In genomic region chr2:164704235-164704634, GRCm38 (mm10) we compare ENCODE assay signal across 35 mouse cellular contexts. TPM values are rescaled to one million over a fixed set of nuclear protein-coding genes. Genes with fewer than 3 reads are reported as not detected.
DNase-seq lines count a peak whose midpoint lies in the region; ATAC-seq and TF ChIP-seq lines count a peak whose summit lies in the region.
"Had no signal": no experiment of that assay in that cellular context is flagged by ENCODE, and none has a peak within 500 bp of the region (broad histone marks: within the 10 kb centered on the region; RNA-seq: fewer than 3 reads in every experiment).

No protein-coding gene starts in this region.

- no peak overlapping the region for H3K27ac ChIP-seq in liver, postnatal 0 days (ENCODE audit: low read depth)
- no peak overlapping the region for H3K27ac ChIP-seq in small intestine, adult 2 months (ENCODE audit: insufficient read depth, low read depth, low read length)
- no peak overlapping the region for H3K27ac ChIP-seq in midbrain, postnatal 0 days (ENCODE audit: low read depth, low read length)
- no peak overlapping the region for H3K27ac ChIP-seq in forebrain, embryonic 15.5 days (replicated peaks)
- H3K27ac ChIP-seq: embryonic facial prominence, embryonic 10.5 days; embryonic facial prominence, embryonic 13.5 days; forebrain, embryonic 10.5 days; forebrain, embryonic 13.5 days; gastrocnemius, adult 2 months; heart, adult 2 months; heart, embryonic 10.5 days; heart, embryonic 13.5 days; hindbrain, embryonic 12.5 days; hindbrain, embryonic 15.5 days had no signal

- TF ChIP-seq POLR2A in small intestine, adult 2 months (IDR thresholded peaks at IDR 0.05; ENCODE audit: low read depth, low read length), result no peak

- no peaks in the 10 kb centered on the region for H3K9me3 ChIP-seq in liver, postnatal 0 days (ENCODE audit: low read length)
- no peaks in the 10 kb centered on the region for H3K9me3 ChIP-seq in midbrain, postnatal 0 days (ENCODE audit: low read length)
- H3K9me3 ChIP-seq in forebrain, embryonic 15.5 days, result no peaks in the 10 kb centered on the region
- H3K9me3 ChIP-seq: embryonic facial prominence, embryonic 10.5 days; embryonic facial prominence, embryonic 13.5 days; forebrain, embryonic 10.5 days; forebrain, embryonic 13.5 days; heart, embryonic 10.5 days; hindbrain, embryonic 12.5 days; hindbrain, embryonic 15.5 days had no signal

- ATAC-seq in liver, postnatal 0 days, result no peak
- no peak for ATAC-seq in midbrain, postnatal 0 days (ENCODE audit: low FRiP score)
- ATAC-seq in forebrain, embryonic 15.5 days (replicated peaks), result no peak
- ATAC-seq: activated CD4-positive, CD25-positive, alpha-beta regulatory T cell, adult 4 months; forebrain, embryonic 13.5 days; forebrain, postnatal 0 days had no signal

- DNase-seq in liver, postnatal 0 days, result no peak
- DNase-seq in liver (no peak), ES-CJ7 (ENCODE audit: low read depth, low spot score) (peak; percentile 19), R1 (ENCODE audit: low read depth, low spot score) (peak; percentile 50)
- DNase-seq in midbrain, postnatal 0 days (ENCODE audit: low spot score), result no peak
- no peak for DNase-seq in spleen, postnatal 36 days (ENCODE audit: low spot score in 2 of 2)
- DNase-seq: adrenal gland, adult 8-10 months; adrenal gland, postnatal 25 days; cerebellum, adult 11-12 months; cerebellum, adult 8-10 months; cerebellum, postnatal 10 days; cerebellum, postnatal 36 days; embryo, embryonic 11 days; forebrain, postnatal 0 days; gastrocnemius, adult 2 months; gastrocnemius, postnatal 25 days; heart, adult 2 months had no signal

- H3K9ac ChIP-seq in liver, postnatal 0 days (replicated peaks), result no peak overlapping the region
- H3K9ac ChIP-seq in midbrain, postnatal 0 days (replicated peaks; ENCODE audit: low read length, poor library complexity, severe bottlenecking), result no peak overlapping the region
- H3K9ac ChIP-seq in forebrain, embryonic 15.5 days (replicated peaks), result no peak overlapping the region
- H3K9ac ChIP-seq: embryonic facial prominence, embryonic 13.5 days; forebrain, embryonic 13.5 days; forebrain, postnatal 0 days; heart, embryonic 13.5 days; hindbrain, embryonic 12.5 days; hindbrain, embryonic 15.5 days had no signal

- no peak overlapping the region for H3K4me2 ChIP-seq in liver, postnatal 0 days (ENCODE audit: low read depth, low read length)
- H3K4me2 ChIP-seq in midbrain, postnatal 0 days (ENCODE audit: low read depth, low read length, poor library complexity, severe bottlenecking), result no peak overlapping the region
- H3K4me2 ChIP-seq in forebrain, embryonic 15.5 days (replicated peaks), result no peak overlapping the region
- H3K4me2 ChIP-seq: embryonic facial prominence, embryonic 13.5 days; forebrain, embryonic 13.5 days; heart, embryonic 13.5 days; hindbrain, embryonic 12.5 days; hindbrain, embryonic 15.5 days had no signal

- H3K4me1 ChIP-seq in liver, postnatal 0 days (ENCODE audit: insufficient read depth), result no peaks in the 10 kb centered on the region
- H3K4me1 ChIP-seq in small intestine, adult 2 months (ENCODE audit: control insufficient read depth, insufficient read depth, insufficient read length, low read length), result peaks cover 10% of the 10 kb centered on the region
- H3K4me1 ChIP-seq in midbrain, postnatal 0 days (ENCODE audit: insufficient read depth, low read length), result no peaks in the 10 kb centered on the region
- H3K4me1 ChIP-seq in forebrain, embryonic 15.5 days, result no peaks in the 10 kb centered on the region
- H3K4me1 ChIP-seq: embryonic facial prominence, embryonic 10.5 days; embryonic facial prominence, embryonic 13.5 days; forebrain, embryonic 10.5 days; forebrain, embryonic 13.5 days; heart, embryonic 10.5 days; heart, embryonic 13.5 days; hindbrain, embryonic 12.5 days; hindbrain, embryonic 15.5 days had no signal

- TF ChIP-seq CTCF in liver, postnatal 0 days (IDR thresholded peaks at IDR 0.05; ENCODE audit: low read depth), result peak; percentile 23; the same call in 1 of the 2 replicates
- TF ChIP-seq CTCF in small intestine, adult 2 months (IDR thresholded peaks at IDR 0.05; ENCODE audit: extremely low read depth, insufficient read length, insufficient replicate concordance, low read depth, low read length), result peak; percentile 25; the same call in 1 of the 2 replicates
- no peak for TF ChIP-seq CTCF in midbrain, postnatal 0 days (IDR thresholded peaks at IDR 0.05)

- no peak for TF ChIP-seq EP300 in liver, postnatal 0 days (IDR thresholded peaks at IDR 0.05; ENCODE audit: low read depth)

- H3K27me3 ChIP-seq in liver, postnatal 0 days (ENCODE audit: insufficient read depth, low read length), result no peaks in the 10 kb centered on the region
- no peaks in the 10 kb centered on the region for H3K27me3 ChIP-seq in small intestine, adult 2 months (ENCODE audit: control insufficient read depth, insufficient read depth, low read length)
- H3K27me3 ChIP-seq in midbrain, postnatal 0 days (ENCODE audit: insufficient read depth, low read length), result no peaks in the 10 kb centered on the region
- no peaks in the 10 kb centered on the region for H3K27me3 ChIP-seq in forebrain, embryonic 15.5 days
- H3K27me3 ChIP-seq: embryonic facial prominence, embryonic 13.5 days; forebrain, embryonic 13.5 days; hindbrain, embryonic 12.5 days; hindbrain, embryonic 15.5 days had no signal

- 69% methylated on average over 5 of the region's 5 CpGs for WGBS in liver, postnatal 0 days (ENCODE audit: insufficient replicate concordance)
- WGBS in small intestine, adult 2 months, result 88% methylated on average over 5 of the region's 5 CpGs
- 81% methylated on average over 5 of the region's 5 CpGs for WGBS in midbrain, postnatal 0 days
- 79% methylated on average over 5 of the region's 5 CpGs for WGBS in forebrain, embryonic 15.5 days

- no peak overlapping the region for H3K4me3 ChIP-seq in liver, postnatal 0 days (ENCODE audit: low read depth, low read length)
- no peak overlapping the region for H3K4me3 ChIP-seq in small intestine, adult 2 months (ENCODE audit: low read depth, low read length)
- no peak overlapping the region for H3K4me3 ChIP-seq in midbrain, postnatal 0 days (ENCODE audit: low read depth, low read length)
- H3K4me3 ChIP-seq in forebrain, embryonic 15.5 days, result no peak overlapping the region
- H3K4me3 ChIP-seq: embryonic facial prominence, embryonic 10.5 days; embryonic facial prominence, embryonic 13.5 days; forebrain, embryonic 10.5 days; forebrain, embryonic 13.5 days; gastrocnemius, adult 2 months; heart, adult 2 months; heart, embryonic 10.5 days; heart, embryonic 13.5 days; hindbrain, embryonic 12.5 days; hindbrain, embryonic 15.5 days had no signal

- H3K36me3 ChIP-seq in liver, postnatal 0 days (replicated peaks; ENCODE audit: insufficient read depth, low read length), result no peaks in the 10 kb centered on the region
- no peaks in the 10 kb centered on the region for H3K36me3 ChIP-seq in small intestine, adult 2 months (ENCODE audit: control insufficient read depth, insufficient read depth, low read length)
- no peaks in the 10 kb centered on the region for H3K36me3 ChIP-seq in midbrain, postnatal 0 days (ENCODE audit: insufficient read depth, low read length)
- no peaks in the 10 kb centered on the region for H3K36me3 ChIP-seq in forebrain, embryonic 15.5 days
- H3K36me3 ChIP-seq: embryonic facial prominence, embryonic 10.5 days; embryonic facial prominence, embryonic 13.5 days; forebrain, embryonic 10.5 days; heart, embryonic 10.5 days; heart, embryonic 13.5 days; hindbrain, embryonic 12.5 days; hindbrain, embryonic 15.5 days had no signal

RNA-seq across cellular contexts. Expression of gene Spint4, which starts 5.9 kb away (rescaled TPM):
- not detected in 2 replicates for polyA plus RNA-seq in liver, postnatal 0 days (2015; fragmentation: Nextera tagmentation; extraction: Ambion mirVana)
- polyA plus RNA-seq in small intestine, adult 2 months (2012; rRNA removed), result not detected in 2 replicates
- total RNA-seq in midbrain, postnatal 0 days (2014; rRNA removed), result not detected in 2 replicates
- not detected in 2 replicates for polyA plus RNA-seq in midbrain, postnatal 0 days (2015; fragmentation: Nextera tagmentation; extraction: Ambion mirVana)
- not detected in 2 replicates for polyA plus RNA-seq in forebrain, embryonic 15.5 days (2015; fragmentation: Nextera tagmentation; extraction: Ambion mirVana)
- total RNA-seq: adrenal gland, adult 8-10 months; adrenal gland, postnatal 25 days; forebrain, postnatal 0 days; gastrocnemius, adult 2 months; gastrocnemius, postnatal 25 days; heart, adult 2 months; heart, postnatal 25 days; hematopoietic stem cell, adult 5-6 weeks had no signal
- polyA plus RNA-seq: activated CD4-positive, CD25-positive, alpha-beta regulatory T cell, adult 4 months; brain, embryonic 14.5 days; cortical plate, adult 2 months; embryonic facial prominence, embryonic 10.5 days; embryonic facial prominence, embryonic 13.5 days; forebrain, embryonic 10.5 days; forebrain, embryonic 13.5 days; forebrain, postnatal 0 days; frontal cortex, adult 2 months; heart, adult 2 months; heart, embryonic 10.5 days; heart, embryonic 13.5 days; heart, embryonic 16.5 days; hindbrain, embryonic 12.5 days; hindbrain, embryonic 15.5 days; intestine, embryonic 14.5 days had no signal

RNA-seq across cellular contexts. Expression of gene Spint5, which starts 10.9 kb away (rescaled TPM):
- polyA plus RNA-seq in liver, postnatal 0 days (2015; fragmentation: Nextera tagmentation; extraction: Ambion mirVana), result not detected in 2 replicates
- polyA plus RNA-seq in small intestine, adult 2 months (2012; rRNA removed), result not detected in 2 replicates
- total RNA-seq in midbrain, postnatal 0 days (2014; rRNA removed), result not detected in 2 replicates
- polyA plus RNA-seq in midbrain, postnatal 0 days (2015; fragmentation: Nextera tagmentation; extraction: Ambion mirVana), result not detected in 2 replicates
- not detected in 2 replicates for polyA plus RNA-seq in forebrain, embryonic 15.5 days (2015; fragmentation: Nextera tagmentation; extraction: Ambion mirVana)
- total RNA-seq: adrenal gland, adult 8-10 months; adrenal gland, postnatal 25 days; forebrain, postnatal 0 days; gastrocnemius, adult 2 months; gastrocnemius, postnatal 25 days; heart, adult 2 months; heart, postnatal 25 days; hematopoietic stem cell, adult 5-6 weeks had no signal
- polyA plus RNA-seq: activated CD4-positive, CD25-positive, alpha-beta regulatory T cell, adult 4 months; brain, embryonic 14.5 days; cortical plate, adult 2 months; embryonic facial prominence, embryonic 10.5 days; embryonic facial prominence, embryonic 13.5 days; forebrain, embryonic 10.5 days; forebrain, embryonic 13.5 days; forebrain, postnatal 0 days; frontal cortex, adult 2 months; heart, adult 2 months; heart, embryonic 10.5 days; heart, embryonic 13.5 days; heart, embryonic 16.5 days; hindbrain, embryonic 12.5 days; hindbrain, embryonic 15.5 days; intestine, embryonic 14.5 days had no signal

RNA-seq across cellular contexts. Expression of gene Wfdc13, which starts 19.3 kb away (rescaled TPM):
- polyA plus RNA-seq in liver, postnatal 0 days (2015; fragmentation: Nextera tagmentation; extraction: Ambion mirVana), result not detected in 2 replicates
- polyA plus RNA-seq in small intestine, adult 2 months (2012; rRNA removed), result not detected in 2 replicates
- not detected in 2 replicates for total RNA-seq in midbrain, postnatal 0 days (2014; rRNA removed)
- not detected in 2 replicates for polyA plus RNA-seq in midbrain, postnatal 0 days (2015; fragmentation: Nextera tagmentation; extraction: Ambion mirVana)
- polyA plus RNA-seq in forebrain, embryonic 15.5 days (2015; fragmentation: Nextera tagmentation; extraction: Ambion mirVana), result not detected in 2 replicates
- total RNA-seq: adrenal gland, adult 8-10 months; adrenal gland, postnatal 25 days; forebrain, postnatal 0 days; gastrocnemius, adult 2 months; gastrocnemius, postnatal 25 days; heart, adult 2 months; heart, postnatal 25 days; hematopoietic stem cell, adult 5-6 weeks had no signal
- polyA plus RNA-seq: activated CD4-positive, CD25-positive, alpha-beta regulatory T cell, adult 4 months; brain, embryonic 14.5 days; cortical plate, adult 2 months; embryonic facial prominence, embryonic 13.5 days; forebrain, embryonic 10.5 days; forebrain, embryonic 13.5 days; forebrain, postnatal 0 days; frontal cortex, adult 2 months; heart, embryonic 10.5 days; heart, embryonic 13.5 days; hindbrain, embryonic 12.5 days; hindbrain, embryonic 15.5 days had no signal

RNA-seq across cellular contexts. Expression of gene Wfdc11, which starts 30.3 kb away (rescaled TPM):
- polyA plus RNA-seq in liver, postnatal 0 days (2015; fragmentation: Nextera tagmentation; extraction: Ambion mirVana), result not detected in 2 replicates
- not detected in 2 replicates for polyA plus RNA-seq in small intestine, adult 2 months (2012; rRNA removed)
- total RNA-seq in midbrain, postnatal 0 days (2014; rRNA removed), result not detected in 2 replicates
- polyA plus RNA-seq in midbrain, postnatal 0 days (2015; fragmentation: Nextera tagmentation; extraction: Ambion mirVana), result not detected in 2 replicates
- not detected in 2 replicates for polyA plus RNA-seq in forebrain, embryonic 15.5 days (2015; fragmentation: Nextera tagmentation; extraction: Ambion mirVana)
- total RNA-seq: adrenal gland, adult 8-10 months; adrenal gland, postnatal 25 days; forebrain, postnatal 0 days; gastrocnemius, adult 2 months; gastrocnemius, postnatal 25 days; heart, adult 2 months; heart, postnatal 25 days; hematopoietic stem cell, adult 5-6 weeks had no signal
- polyA plus RNA-seq: activated CD4-positive, CD25-positive, alpha-beta regulatory T cell, adult 4 months; brain, embryonic 14.5 days; cortical plate, adult 2 months; embryonic facial prominence, embryonic 10.5 days; embryonic facial prominence, embryonic 13.5 days; forebrain, embryonic 10.5 days; forebrain, embryonic 13.5 days; forebrain, postnatal 0 days; frontal cortex, adult 2 months; heart, adult 2 months; heart, embryonic 10.5 days; heart, embryonic 13.5 days; heart, embryonic 16.5 days; hindbrain, embryonic 12.5 days; hindbrain, embryonic 15.5 days; intestine, embryonic 14.5 days had no signal

RNA-seq across cellular contexts. Expression of gene Wfdc3, which starts 41.5 kb away (rescaled TPM):
- 2.0 and 2.5 TPM in 2 replicates for polyA plus RNA-seq in liver, postnatal 0 days (2015; fragmentation: Nextera tagmentation; extraction: Ambion mirVana)
- 0.06 and 0.75 TPM in 2 replicates for polyA plus RNA-seq in small intestine, adult 2 months (2012; rRNA removed)
- 0.16 and 1.3 TPM in 2 replicates for total RNA-seq in midbrain, postnatal 0 days (2014; rRNA removed)
- polyA plus RNA-seq in midbrain, postnatal 0 days (2015; fragmentation: Nextera tagmentation; extraction: Ambion mirVana), result 0.60 and 0.97 TPM in 2 replicates
- polyA plus RNA-seq in forebrain, embryonic 15.5 days (2015; fragmentation: Nextera tagmentation; extraction: Ambion mirVana), result 1.1 and 1.7 TPM in 2 replicates
- total RNA-seq: gastrocnemius, adult 2 months; gastrocnemius, postnatal 25 days; heart, adult 2 months had no signal
- polyA plus RNA-seq: activated CD4-positive, CD25-positive, alpha-beta regulatory T cell, adult 4 months had no signal

Comparison
In these comparisons a context has a peak if more than half of its experiments do, and no peak if none do; other contexts are left out.
1. DNase-seq: peak in ES-CJ7 (single experiment) and R1 (single experiment); none in liver, postnatal 0 days (single experiment), liver (single experiment), midbrain, postnatal 0 days (single experiment) and spleen, postnatal 36 days (0 of 2).